ENCODE assay signal across 8 mouse cellular contexts in the genomic region with DNA sequence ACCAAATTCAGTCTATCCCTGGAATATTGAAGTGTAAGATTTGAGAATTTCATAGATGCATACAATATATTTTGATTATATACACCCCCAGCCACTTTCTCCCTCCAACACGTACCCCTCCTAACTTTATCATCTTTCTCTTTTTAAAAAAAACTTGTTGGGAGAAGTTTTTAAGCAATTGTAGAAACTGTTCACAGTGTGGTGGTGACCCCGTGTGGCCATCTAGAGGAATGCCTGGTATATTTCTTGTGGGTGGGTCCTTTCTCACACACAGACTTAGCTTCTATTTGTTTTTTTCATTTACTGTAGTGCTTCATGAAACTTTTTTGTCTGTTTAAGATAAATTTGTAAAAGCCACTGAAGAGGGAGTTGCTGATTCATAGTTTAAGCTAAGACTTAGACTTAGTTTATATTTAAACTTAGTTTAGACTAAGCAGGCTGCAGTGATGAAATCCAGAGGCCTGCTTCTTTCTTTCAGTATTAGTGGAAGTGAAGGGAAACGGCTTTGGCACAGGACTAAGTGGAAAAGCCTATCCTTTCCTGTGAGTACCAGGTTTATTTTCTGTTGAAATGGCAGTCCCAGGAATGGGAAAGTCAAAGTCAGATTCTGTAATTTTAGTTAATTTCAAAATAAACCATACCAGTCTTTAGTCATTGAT. TPM values are rescaled to one million over a fixed set of nuclear protein-coding genes. Genes with fewer than 3 reads are reported as not detected.
DNase-seq lines count a peak whose midpoint lies in the region; ATAC-seq and TF ChIP-seq lines count a peak whose summit lies in the region.

No protein-coding gene starts in this region.

- WGBS in midbrain, embryonic 14.5 days = 44% methylated on average over 3 of the region's 3 CpGs
- 49% methylated on average over 3 of the region's 3 CpGs for WGBS in midbrain, embryonic 10.5 days
- WGBS in lung, adult 2 months = 14% methylated on average over 3 of the region's 3 CpGs
- 13% methylated on average over 3 of the region's 3 CpGs for WGBS in stomach, embryonic 16.5 days

- no peaks in the 10 kb centered on the region for H3K9me3 ChIP-seq in midbrain, embryonic 14.5 days (ENCODE audit: control insufficient read depth, low read length)
- no peaks in the 10 kb centered on the region for H3K9me3 ChIP-seq in midbrain, embryonic 10.5 days (replicated peaks)
- no peaks in the 10 kb centered on the region for H3K9me3 ChIP-seq in stomach, embryonic 16.5 days (replicated peaks; ENCODE audit: control insufficient read depth, low read length)

- DNase-seq in cerebellum, postnatal 10 days = peak; percentile 40 to 50
- peak; percentile 76 for DNase-seq in midbrain, embryonic 14.5 days
- no peak for DNase-seq in midbrain, embryonic 10.5 days (ENCODE audit: low spot score)
- peak; percentile 21 for DNase-seq in adrenal gland, postnatal 25 days
- peak; percentile 18 for DNase-seq in lung, adult 2 months

- peaks cover 53% of the 10 kb centered on the region for H3K36me3 ChIP-seq in midbrain, embryonic 14.5 days (ENCODE audit: control insufficient read depth, insufficient read depth, low read length)
- H3K36me3 ChIP-seq in midbrain, embryonic 10.5 days = peaks cover 83% of the 10 kb centered on the region
- no peaks in the 10 kb centered on the region for H3K36me3 ChIP-seq in stomach, embryonic 16.5 days (ENCODE audit: control insufficient read depth, insufficient read depth, low read length)

- H3K27ac ChIP-seq in midbrain, embryonic 14.5 days (replicated peaks; ENCODE audit: low read depth, low read length) = no peak overlapping the region
- H3K27ac ChIP-seq in midbrain, embryonic 10.5 days (replicated peaks) = no peak overlapping the region
- no peak overlapping the region for H3K27ac ChIP-seq in stomach, embryonic 16.5 days (ENCODE audit: low read length)

- no peak overlapping the region for H3K9ac ChIP-seq in midbrain, embryonic 14.5 days (replicated peaks; ENCODE audit: low read length)
- no peak overlapping the region for H3K9ac ChIP-seq in stomach, embryonic 16.5 days (ENCODE audit: low read length)

- H3K4me2 ChIP-seq in midbrain, embryonic 14.5 days (ENCODE audit: low read length) = no peak overlapping the region
- H3K4me2 ChIP-seq in stomach, embryonic 16.5 days (ENCODE audit: low read depth, low read length) = no peak overlapping the region

- no peaks in the 10 kb centered on the region for H3K27me3 ChIP-seq in midbrain, embryonic 14.5 days (ENCODE audit: control insufficient read depth, insufficient read depth, low read length)
- H3K27me3 ChIP-seq in midbrain, embryonic 10.5 days (ENCODE audit: low read depth, poor library complexity, severe bottlenecking) = no peaks in the 10 kb centered on the region
- no peaks in the 10 kb centered on the region for H3K27me3 ChIP-seq in stomach, embryonic 16.5 days (ENCODE audit: control insufficient read depth, insufficient read depth, low read length)

- no peak for TF ChIP-seq POLR2A in lung, adult 2 months (IDR thresholded peaks at IDR 0.05; ENCODE audit: borderline replicate concordance, extremely low read depth, low read depth, low read length)

- ATAC-seq in cerebellum, adult (ENCODE audit: insufficient number of reproducible peaks, low FRiP score, low TSS enrichment) = no peak
- peak; percentile 46; the same call in 1 of the 2 replicates for ATAC-seq in midbrain, embryonic 14.5 days (ENCODE audit: low FRiP score, low TSS enrichment)
- ATAC-seq in hematopoietic stem cell, adult 5-6 weeks (replicated peaks in 1 of 2; ENCODE audit: insufficient read depth in 1 of 2, low FRiP score in 2 of 2, low TSS enrichment in 1 of 2, low read depth in 1 of 2, poor library complexity in 2 of 2, severe bottlenecking in 2 of 2) = peak; percentile 77 to 79
- ATAC-seq in stomach, embryonic 16.5 days (ENCODE audit: insufficient read depth, low FRiP score) = peak; percentile 75; the same call in 1 of the 2 replicates

- H3K4me3 ChIP-seq in midbrain, embryonic 14.5 days (replicated peaks; ENCODE audit: low read depth, low read length) = no peak overlapping the region
- no peak overlapping the region for H3K4me3 ChIP-seq in midbrain, embryonic 10.5 days
- H3K4me3 ChIP-seq in lung, adult 2 months (replicated peaks; ENCODE audit: extremely low read depth, low read depth, low read length) = no peak overlapping the region
- no peak overlapping the region for H3K4me3 ChIP-seq in stomach, embryonic 16.5 days (replicated peaks; ENCODE audit: low read length)

- TF ChIP-seq CTCF in lung, adult 2 months (IDR thresholded peaks at IDR 0.05; ENCODE audit: insufficient read depth, low read length) = peak; percentile 39; the same call in 1 of the 2 replicates

- no peaks in the 10 kb centered on the region for H3K4me1 ChIP-seq in midbrain, embryonic 14.5 days (ENCODE audit: control insufficient read depth, insufficient read depth, low read length)
- H3K4me1 ChIP-seq in midbrain, embryonic 10.5 days = no peaks in the 10 kb centered on the region
- H3K4me1 ChIP-seq in lung, adult 2 months (ENCODE audit: control insufficient read depth, insufficient read depth, low read length) = no peaks in the 10 kb centered on the region
- H3K4me1 ChIP-seq in stomach, embryonic 16.5 days (ENCODE audit: control insufficient read depth, insufficient read depth, low read length) = 0 out of 2 replicates have a peak, but pooled peaks cover 3% of the 10 kb centered on the region

RNA-seq across cellular contexts. Expression of gene Odf2l, which starts 13.0 kb away (rescaled TPM):
- polyA plus RNA-seq in midbrain, embryonic 14.5 days (2014; fragmentation: Nextera tagmentation; extraction: Ambion mirVana) = 13.3 and 14.2 TPM in 2 replicates
- polyA plus RNA-seq in midbrain, embryonic 10.5 days (2016; fragmentation: Nextera tagmentation; extraction: Ambion mirVana) = 21.6 and 23.4 TPM in 2 replicates
- 31.0 and 34.9 TPM in 2 replicates for total RNA-seq in adrenal gland, postnatal 25 days (2021)
- 36.9 and 44.2 TPM in 2 replicates for total RNA-seq in hematopoietic stem cell, adult 5-6 weeks (2017)
- polyA plus RNA-seq in lung, adult 2 months (2012; rRNA removed) = 1.8 and 2.6 TPM in 2 replicates
- polyA plus RNA-seq in stomach, embryonic 16.5 days (2015; fragmentation: Nextera tagmentation; extraction: Ambion mirVana) = 14.6 and 16.7 TPM in 2 replicates

RNA-seq across cellular contexts. Expression of gene Clca2, which starts 32.1 kb away (rescaled TPM):
- not detected in 2 replicates for polyA plus RNA-seq in midbrain, embryonic 14.5 days (2014; fragmentation: Nextera tagmentation; extraction: Ambion mirVana)
- polyA plus RNA-seq in midbrain, embryonic 10.5 days (2016; fragmentation: Nextera tagmentation; extraction: Ambion mirVana) = 0.11 and 0.16 TPM in 2 replicates
- not detected in 2 replicates for total RNA-seq in adrenal gland, postnatal 25 days (2021)
- total RNA-seq in hematopoietic stem cell, adult 5-6 weeks (2017) = not detected in 2 replicates
- polyA plus RNA-seq in lung, adult 2 months (2012; rRNA removed) = 0.08 and 0.91 TPM in 2 replicates
- 2.2 and 2.3 TPM in 2 replicates for polyA plus RNA-seq in stomach, embryonic 16.5 days (2015; fragmentation: Nextera tagmentation; extraction: Ambion mirVana)
